Mouse (Mus musculus) spleen, adult 2 months (tissue): ENCODE data around the gene Slc25a10.

Experiments
- CTCF ChIP-seq: fragments of 200-500 bp; IDR thresholded peaks from 2 replicates; pipeline ENCODE4 v1.5.1; 2011; ENCODE audit warnings: mild to moderate bottlenecking, inconsistent platforms; ENCODE audit not compliant: insufficient read depth, insufficient read length, insufficient replicate concordance; ENCODE audit errors: extremely low read depth
- POLR2A ChIP-seq: fragments of 200-500 bp; IDR thresholded peaks from 2 replicates; pipeline ENCODE4 v1.6.1; 2011; ENCODE audit warnings: low read depth, low read length, inconsistent platforms

- no peak for TF ChIP-seq CTCF
- TF ChIP-seq POLR2A, result no peak
Observed at GRCm38 (mm10) chr11:120530085-120530964, 38.7 kb downstream of the Slc25a10 start, which contains the start of gene Gcgr.
